Comparison of ENCODE assay signal across 12 mouse cellular contexts in genomic region chr6:88558076-88558475, GRCm38 (mm10). TPM values are rescaled to one million over a fixed set of nuclear protein-coding genes. Genes with fewer than 3 reads are reported as not detected.
DNase-seq lines count a peak whose midpoint lies in the region; ATAC-seq and TF ChIP-seq lines count a peak whose summit lies in the region.
"Had no signal": no experiment of that assay in that cellular context is flagged by ENCODE, and none has a peak within 500 bp of the region (broad histone marks: within the 10 kb centered on the region; RNA-seq: fewer than 3 reads in every experiment).

No protein-coding gene starts in this region.

- no peaks in the 10 kb centered on the region for H3K36me3 ChIP-seq in hindbrain, embryonic 16.5 days (ENCODE audit: control insufficient read depth, insufficient read depth, low read length)
- no peaks in the 10 kb centered on the region for H3K36me3 ChIP-seq in hindbrain, embryonic 11.5 days (ENCODE audit: control insufficient read depth, insufficient read depth, low read length)
- H3K36me3 ChIP-seq in C2C12 (ENCODE audit: control insufficient read depth, insufficient read depth) = no peaks in the 10 kb centered on the region
- no peaks in the 10 kb centered on the region for H3K36me3 ChIP-seq in kidney, embryonic 16.5 days (ENCODE audit: insufficient read depth, low read length)
- H3K36me3 ChIP-seq: G1E; liver, embryonic 15.5 days had no signal

- no peak for DNase-seq in hindbrain, embryonic 11.5 days (ENCODE audit: low spot score)
- peak; percentile 96 for DNase-seq in brain, adult 2 months (ENCODE audit: low read depth, low spot score)
- DNase-seq in gastrocnemius, adult 8-10 months (ENCODE audit: low spot score in 2 of 2) = peak; percentile 60 to 79
- no peak for DNase-seq in spleen, postnatal 36 days (ENCODE audit: low spot score in 2 of 2)
- DNase-seq in layer of hippocampus, postnatal 10 days (ENCODE audit: low spot score in 2 of 2) = no peak
- DNase-seq: kidney, postnatal 4 days; right cerebral cortex, postnatal 25 days had no signal

- H3K4me1 ChIP-seq in hindbrain, embryonic 16.5 days (ENCODE audit: control insufficient read depth, insufficient read depth, low read depth, low read length) = no peaks in the 10 kb centered on the region
- H3K4me1 ChIP-seq in hindbrain, embryonic 11.5 days (replicated peaks; ENCODE audit: control insufficient read depth, insufficient read depth, low read length) = no peaks in the 10 kb centered on the region
- no peaks in the 10 kb centered on the region for H3K4me1 ChIP-seq in kidney, embryonic 16.5 days (ENCODE audit: insufficient read depth, low read length)
- H3K4me1 ChIP-seq: liver, embryonic 15.5 days had no signal

- H3K27ac ChIP-seq in hindbrain, embryonic 16.5 days (ENCODE audit: low read depth, low read length) = no peak overlapping the region
- no peak overlapping the region for H3K27ac ChIP-seq in hindbrain, embryonic 11.5 days (ENCODE audit: low read depth, low read length)
- no peak overlapping the region for H3K27ac ChIP-seq in kidney, embryonic 16.5 days (ENCODE audit: low read length)
- H3K27ac ChIP-seq: liver, embryonic 15.5 days had no signal

- TF ChIP-seq CTCF in C2C12 (IDR thresholded peaks at IDR 0.05; ENCODE audit: control insufficient read depth, insufficient read depth, insufficient read length) = peak; percentile 32

- 72% methylated on average over 1 of the region's 1 CpGs for WGBS in hindbrain, embryonic 16.5 days
- 67% methylated on average over 1 of the region's 1 CpGs for WGBS in hindbrain, embryonic 11.5 days
- 90% methylated on average over 1 of the region's 1 CpGs for WGBS in kidney, embryonic 16.5 days

- no peaks in the 10 kb centered on the region for H3K9me3 ChIP-seq in hindbrain, embryonic 16.5 days (ENCODE audit: control insufficient read depth, low read length)
- no peaks in the 10 kb centered on the region for H3K9me3 ChIP-seq in hindbrain, embryonic 11.5 days (ENCODE audit: control insufficient read depth, low read length)
- no peaks in the 10 kb centered on the region for H3K9me3 ChIP-seq in kidney, embryonic 16.5 days (ENCODE audit: low read length)
- H3K9me3 ChIP-seq: G1E; liver, embryonic 15.5 days had no signal

- H3K9ac ChIP-seq in hindbrain, embryonic 16.5 days (ENCODE audit: low read depth, low read length) = no peak overlapping the region
- H3K9ac ChIP-seq in hindbrain, embryonic 11.5 days (ENCODE audit: low read depth, low read length) = no peak overlapping the region
- H3K9ac ChIP-seq in kidney, embryonic 16.5 days (replicated peaks; ENCODE audit: low read length) = no peak overlapping the region
- H3K9ac ChIP-seq: liver, embryonic 15.5 days had no signal

- no peak overlapping the region for H3K4me2 ChIP-seq in hindbrain, embryonic 16.5 days (ENCODE audit: low read length)
- no peak overlapping the region for H3K4me2 ChIP-seq in hindbrain, embryonic 11.5 days (replicated peaks; ENCODE audit: low read depth, low read length)
- H3K4me2 ChIP-seq in kidney, embryonic 16.5 days (replicated peaks; ENCODE audit: low read depth, low read length) = no peak overlapping the region
- H3K4me2 ChIP-seq: liver, embryonic 15.5 days had no signal

- no peaks in the 10 kb centered on the region for H3K79me3 ChIP-seq in C2C12 (ENCODE audit: low read depth)

- ATAC-seq in hindbrain, embryonic 16.5 days = 0 out of 2 replicates have a peak, but pooled peaks have one; percentile 42
- ATAC-seq in hindbrain, embryonic 11.5 days (ENCODE audit: low FRiP score) = no peak
- no peak for ATAC-seq in kidney, embryonic 16.5 days (ENCODE audit: low FRiP score, low TSS enrichment)

- no peaks in the 10 kb centered on the region for H3K27me3 ChIP-seq in hindbrain, embryonic 16.5 days (replicated peaks; ENCODE audit: control insufficient read depth, insufficient read depth, low read length)
- no peaks in the 10 kb centered on the region for H3K27me3 ChIP-seq in hindbrain, embryonic 11.5 days (ENCODE audit: control insufficient read depth, insufficient read depth, low read length)
- no peaks in the 10 kb centered on the region for H3K27me3 ChIP-seq in C2C12 (ENCODE audit: control insufficient read depth, insufficient read depth, insufficient read length)
- no peaks in the 10 kb centered on the region for H3K27me3 ChIP-seq in kidney, embryonic 16.5 days (ENCODE audit: insufficient read depth, low read length)

- no peak overlapping the region for H3ac ChIP-seq in C2C12 (ENCODE audit: control insufficient read depth, insufficient read length, low read depth)

- no peak overlapping the region for H3K4me3 ChIP-seq in hindbrain, embryonic 16.5 days (ENCODE audit: low read length)
- H3K4me3 ChIP-seq in hindbrain, embryonic 11.5 days (ENCODE audit: low read depth, low read length) = no peak overlapping the region
- no peak overlapping the region for H3K4me3 ChIP-seq in C2C12 (ENCODE audit: insufficient read depth, poor library complexity, severe bottlenecking)
- H3K4me3 ChIP-seq in kidney, embryonic 16.5 days (ENCODE audit: low read length) = no peak overlapping the region
- H3K4me3 ChIP-seq: liver, embryonic 15.5 days had no signal

- H3K79me2 ChIP-seq in C2C12 (ENCODE audit: control insufficient read depth, insufficient read depth) = no peaks in the 10 kb centered on the region

TF ChIP-seq in C2C12, 6 proteins besides CTCF, POLR2A, EP300 and RAD21:
- TF ChIP-seq MAX (IDR thresholded peaks at IDR 0.05) (no peak), USF1 (IDR thresholded peaks at IDR 0.05; ENCODE audit: low read depth) (no peak), CEBPB (IDR thresholded peaks at IDR 0.05; ENCODE audit: low read depth) (no peak), MYOD1 (IDR thresholded peaks at IDR 0.05; ENCODE audit: control insufficient read depth, insufficient read length, low read depth) (no peak), MYOG (IDR thresholded peaks at IDR 0.05; ENCODE audit: control insufficient read depth, extremely low read depth, insufficient read length) (no peak), FOSL1 (IDR thresholded peaks at IDR 0.05; ENCODE audit: insufficient read depth, low read length, poor library complexity, severe bottlenecking) (no peak)

RNA-seq across cellular contexts. Expression of gene Sec61a1, which starts 39.4 kb away (rescaled TPM):
- polyA plus RNA-seq in hindbrain, embryonic 16.5 days (2015; fragmentation: Nextera tagmentation; extraction: Ambion mirVana) = 155 and 169 TPM in 2 replicates
- 139 and 164 TPM in 2 replicates for polyA plus RNA-seq in hindbrain, embryonic 11.5 days (2014; fragmentation: Nextera tagmentation; extraction: Ambion mirVana)
- polyA plus RNA-seq in C2C12 (2012; fragmentation: generic; extraction: Trizol) = 167 TPM
- 10 to 100 TPM; 11.0 to 17.2 (median 14.6) TPM for total RNA-seq in gastrocnemius, adult 8-10 months (2022)
- 274 and 277 TPM in 2 replicates for polyA plus RNA-seq in kidney, embryonic 16.5 days (2015; fragmentation: Nextera tagmentation; extraction: Ambion mirVana)
- total RNA-seq in layer of hippocampus, postnatal 10 days (2021) = 100 to 1,000 TPM; 129 to 138 TPM

Comparison
In these comparisons a context has a peak if more than half of its experiments do, and no peak if none do; other contexts are left out.
1. DNase-seq: peak in brain, adult 2 months (single experiment) and gastrocnemius, adult 8-10 months (2 of 2); none in hindbrain, embryonic 11.5 days (single experiment), spleen, postnatal 36 days (0 of 2) and layer of hippocampus, postnatal 10 days (0 of 2).